Mouse (Mus musculus): ENCODE measurements at regions not wholly inside any gene's neighbourhood (a gene's known extent, or its start where the extent isn't known, plus 50 kb on each side); places are given as distances from the start of the nearest gene placed in this dataset.

- Histone ChIP-seq H3K4me2 (no peak overlapping the region), H3K36me3 (no peaks in the 10 kb centered on the region), H3K27ac (ENCODE audit: poor library complexity, severe bottlenecking) (no peak overlapping the region), H3K4me1 (replicated peaks) (no peaks in the 10 kb centered on the region), H3K9ac (no peak overlapping the region), H3K4me3 (no peak overlapping the region), H3K27me3 (replicated peaks) (no peaks in the 10 kb centered on the region), H3K9me3 (replicated peaks) (no peaks in the 10 kb centered on the region)
- 53% methylated on average over 1 of the region's 1 CpGs for WGBS
- ATAC-seq (ENCODE audit: insufficient number of reproducible peaks, low FRiP score): no peak
Measured at GRCm38 (mm10) chr3:54443791-54444190, 82.9 kb downstream of the Postn start.

- 56% methylated on average over 3 of the region's 3 CpGs for WGBS
- H3K9me3 ChIP-seq (replicated peaks): no peaks in the 10 kb centered on the region
- no peak overlapping the region for H3K27ac ChIP-seq (ENCODE audit: poor library complexity, severe bottlenecking)
- no peaks in the 10 kb centered on the region for H3K36me3 ChIP-seq
- H3K4me1 ChIP-seq (replicated peaks): no peaks in the 10 kb centered on the region
- no peak overlapping the region for H3K4me3 ChIP-seq
- H3K9ac ChIP-seq: no peak overlapping the region
- no peak for ATAC-seq (ENCODE audit: insufficient number of reproducible peaks, low FRiP score)
- no peaks in the 10 kb centered on the region for H3K27me3 ChIP-seq (replicated peaks)
- no peak overlapping the region for H3K4me2 ChIP-seq
Measured at GRCm38 (mm10) chr3:54446889-54447288, 86.0 kb downstream of the Postn start.

- Histone ChIP-seq H3K4me2 (no peak overlapping the region), H3K4me1 (replicated peaks) (no peaks in the 10 kb centered on the region), H3K9ac (no peak overlapping the region), H3K27ac (ENCODE audit: poor library complexity, severe bottlenecking) (no peak overlapping the region), H3K36me3 (no peaks in the 10 kb centered on the region), H3K27me3 (replicated peaks) (no peaks in the 10 kb centered on the region), H3K4me3 (no peak overlapping the region), H3K9me3 (replicated peaks) (no peaks in the 10 kb centered on the region)
- ATAC-seq (ENCODE audit: insufficient number of reproducible peaks, low FRiP score): no peak
- WGBS: 73% methylated on average over 2 of the region's 2 CpGs
Measured at GRCm38 (mm10) chr3:54457416-54457815, 96.5 kb downstream of the Postn start.

- WGBS: 87% methylated on average over 6 of the region's 6 CpGs
- no peak overlapping the region for H3K4me2 ChIP-seq
- no peaks in the 10 kb centered on the region for H3K27me3 ChIP-seq (replicated peaks)
- H3K27ac ChIP-seq (ENCODE audit: poor library complexity, severe bottlenecking): no peak overlapping the region
- ATAC-seq (ENCODE audit: insufficient number of reproducible peaks, low FRiP score): no peak
- H3K36me3 ChIP-seq: no peaks in the 10 kb centered on the region
- H3K9me3 ChIP-seq (replicated peaks): no peaks in the 10 kb centered on the region
- H3K4me1 ChIP-seq (replicated peaks): no peaks in the 10 kb centered on the region
- H3K9ac ChIP-seq: no peak overlapping the region
- H3K4me3 ChIP-seq: no peak overlapping the region
Measured at GRCm38 (mm10) chr3:54461366-54461765, 100.5 kb downstream of the Postn start.

- no peaks in the 10 kb centered on the region for H3K27me3 ChIP-seq (replicated peaks)
- no peak overlapping the region for H3K27ac ChIP-seq (ENCODE audit: poor library complexity, severe bottlenecking)
- no peak for ATAC-seq (ENCODE audit: insufficient number of reproducible peaks, low FRiP score)
- H3K36me3 ChIP-seq: no peaks in the 10 kb centered on the region
- H3K4me3 ChIP-seq: no peak overlapping the region
- H3K9ac ChIP-seq: no peak overlapping the region
- H3K9me3 ChIP-seq (replicated peaks): no peaks in the 10 kb centered on the region
- H3K4me2 ChIP-seq: no peak overlapping the region
- no peaks in the 10 kb centered on the region for H3K4me1 ChIP-seq (replicated peaks)
Measured at GRCm38 (mm10) chr3:54466097-54466496, 105.2 kb downstream of the Postn start.

GRCm38 (mm10) chr3:54474209-54474608, 113.3 kb downstream of the Postn start:
- no peaks in the 10 kb centered on the region for H3K9me3 ChIP-seq (replicated peaks)
- H3K4me1 ChIP-seq (replicated peaks): no peaks in the 10 kb centered on the region
- ATAC-seq (ENCODE audit: insufficient number of reproducible peaks, low FRiP score): no peak
- no peaks in the 10 kb centered on the region for H3K36me3 ChIP-seq
- H3K4me3 ChIP-seq: no peak overlapping the region
- no peaks in the 10 kb centered on the region for H3K27me3 ChIP-seq (replicated peaks)
- H3K27ac ChIP-seq (ENCODE audit: poor library complexity, severe bottlenecking): no peak overlapping the region
- no peak overlapping the region for H3K4me2 ChIP-seq
- WGBS: 64% methylated on average over 6 of the region's 6 CpGs
- no peak overlapping the region for H3K9ac ChIP-seq

GRCm38 (mm10) chr3:54475879-54476278, 115.0 kb downstream of the Postn start:
- Histone ChIP-seq H3K27me3 (replicated peaks) (no peaks in the 10 kb centered on the region), H3K36me3 (no peaks in the 10 kb centered on the region), H3K27ac (ENCODE audit: poor library complexity, severe bottlenecking) (no peak overlapping the region), H3K9ac (no peak overlapping the region), H3K4me3 (no peak overlapping the region), H3K9me3 (replicated peaks) (no peaks in the 10 kb centered on the region), H3K4me1 (replicated peaks) (no peaks in the 10 kb centered on the region), H3K4me2 (no peak overlapping the region)
- WGBS: 53% methylated on average over 3 of the region's 3 CpGs
- ATAC-seq (ENCODE audit: insufficient number of reproducible peaks, low FRiP score): no peak

- Histone ChIP-seq H3K4me1 (replicated peaks) (no peaks in the 10 kb centered on the region), H3K9me3 (replicated peaks) (no peaks in the 10 kb centered on the region), H3K36me3 (no peaks in the 10 kb centered on the region), H3K4me2 (no peak overlapping the region), H3K27me3 (replicated peaks) (no peaks in the 10 kb centered on the region), H3K4me3 (no peak overlapping the region), H3K27ac (ENCODE audit: poor library complexity, severe bottlenecking) (no peak overlapping the region), H3K9ac (no peak overlapping the region)
- ATAC-seq (ENCODE audit: insufficient number of reproducible peaks, low FRiP score): no peak
- 43% methylated on average over 4 of the region's 4 CpGs for WGBS
Measured at GRCm38 (mm10) chr3:54477986-54478385, 117.1 kb downstream of the Postn start.

- Histone ChIP-seq H3K9me3 (replicated peaks) (no peaks in the 10 kb centered on the region), H3K36me3 (no peaks in the 10 kb centered on the region), H3K4me1 (replicated peaks) (no peaks in the 10 kb centered on the region), H3K27ac (ENCODE audit: poor library complexity, severe bottlenecking) (no peak overlapping the region), H3K27me3 (replicated peaks) (no peaks in the 10 kb centered on the region), H3K4me3 (no peak overlapping the region), H3K4me2 (no peak overlapping the region), H3K9ac (no peak overlapping the region)
- WGBS: 52% methylated on average over 6 of the region's 6 CpGs
- ATAC-seq (ENCODE audit: insufficient number of reproducible peaks, low FRiP score): no peak
Measured at GRCm38 (mm10) chr3:54480251-54480650, 119.3 kb downstream of the Postn start.

- Histone ChIP-seq H3K9ac (no peak overlapping the region), H3K27me3 (replicated peaks) (no peaks in the 10 kb centered on the region), H3K4me1 (replicated peaks) (no peaks in the 10 kb centered on the region), H3K4me2 (no peak overlapping the region), H3K9me3 (replicated peaks) (peaks cover 3% of the 10 kb centered on the region), H3K27ac (ENCODE audit: poor library complexity, severe bottlenecking) (no peak overlapping the region), H3K4me3 (no peak overlapping the region), H3K36me3 (no peaks in the 10 kb centered on the region)
- no peak for ATAC-seq (ENCODE audit: insufficient number of reproducible peaks, low FRiP score)
- 85% methylated on average over 2 of the region's 2 CpGs for WGBS
Measured at GRCm38 (mm10) chr3:54487346-54487745, 126.4 kb downstream of the Postn start.

- Histone ChIP-seq H3K9ac (no peak overlapping the region), H3K4me2 (no peak overlapping the region), H3K27me3 (replicated peaks) (no peaks in the 10 kb centered on the region), H3K4me3 (no peak overlapping the region), H3K9me3 (replicated peaks) (peaks cover 3% of the 10 kb centered on the region), H3K4me1 (replicated peaks) (no peaks in the 10 kb centered on the region), H3K36me3 (no peaks in the 10 kb centered on the region), H3K27ac (ENCODE audit: poor library complexity, severe bottlenecking) (no peak overlapping the region)
- ATAC-seq (ENCODE audit: insufficient number of reproducible peaks, low FRiP score): no peak
- 67% methylated on average over 4 of the region's 4 CpGs for WGBS
Measured at GRCm38 (mm10) chr3:54487844-54488243, 126.9 kb downstream of the Postn start.

GRCm38 (mm10) chr3:54490249-54490900, 129.5 kb downstream of the Postn start:
- no peak overlapping the region for H3K4me2 ChIP-seq
- no peaks in the 10 kb centered on the region for H3K36me3 ChIP-seq
- 75% methylated on average over 5 of the region's 5 CpGs for WGBS
- no peaks in the 10 kb centered on the region for H3K4me1 ChIP-seq (replicated peaks)
- ATAC-seq (ENCODE audit: insufficient number of reproducible peaks, low FRiP score): no peak
- no peak overlapping the region for H3K27ac ChIP-seq (ENCODE audit: poor library complexity, severe bottlenecking)
- H3K27me3 ChIP-seq (replicated peaks): no peaks in the 10 kb centered on the region
- H3K9ac ChIP-seq: no peak overlapping the region
- peaks cover 3% of the 10 kb centered on the region for H3K9me3 ChIP-seq (replicated peaks)
- no peak overlapping the region for H3K4me3 ChIP-seq

All from heart, embryonic 12.5 days (tissue).